Mouse (Mus musculus) fibroblast of lung, adult 2 months (primary cell): ENCODE data around the gene Mms19.

ENCODE experiments used
- DNase-seq: peaks from one replicate; pipeline ENCODE4 v3.0.0-alpha.2; 2011; ENCODE audit warnings: low read depth

The Mms19 gene

GRCm38 (mm10) chr19:41998770-41999548 is 18.0 kb upstream of the Mms19 start:
- DNase-seq, result no peak

GRCm38 (mm10) chr19:41997090-41997489 is 16.1 kb upstream of the Mms19 start:
- no peak for DNase-seq

GRCm38 (mm10) chr19:41995483-41995882 is 14.5 kb upstream of the Mms19 start:
- DNase-seq, result no peak

GRCm38 (mm10) chr19:41994023-41994422 is 13.1 kb upstream of the Mms19 start:
- no peak for DNase-seq

- peak; percentile 93 for DNase-seq
Observed at GRCm38 (mm10) chr19:41993484-41993883, 12.5 kb upstream of the Mms19 start.

- no peak for DNase-seq
Observed at GRCm38 (mm10) chr19:41992971-41993370, 12.0 kb upstream of the Mms19 start.

- DNase-seq, result no peak
Observed at GRCm38 (mm10) chr19:41991926-41992477, 11.0 kb upstream of the Mms19 start.

GRCm38 (mm10) chr19:41989810-41990209 is 8.9 kb upstream of the Mms19 start:
- no peak for DNase-seq

- no peak for DNase-seq
Observed at GRCm38 (mm10) chr19:41987206-41987605, 6.2 kb upstream of the Mms19 start.

- no peak for DNase-seq
Observed at GRCm38 (mm10) chr19:41985994-41986393, 5.0 kb upstream of the Mms19 start.

- no peak for DNase-seq
Observed at GRCm38 (mm10) chr19:41982791-41983150, 1.8 kb upstream of the Mms19 start.

GRCm38 (mm10) chr19:41981931-41982790 is 1.2 kb upstream of the Mms19 start:
- DNase-seq, result no peak

- DNase-seq, result no peak
Observed at GRCm38 (mm10) chr19:41981595-41981927, 604 bp upstream of the Mms19 start, which contains the start of gene Ubtd1. Gene Ubtd1 (plus strand): TSS chr19:41981763.

- DNase-seq, result no peak
Observed at GRCm38 (mm10) chr19:41980422-41980818, 537 bp downstream of the Mms19 start.

GRCm38 (mm10) chr19:41973891-41974794 is 6.8 kb downstream of the Mms19 start:
- DNase-seq, result no peak

- DNase-seq, result no peak
Observed at GRCm38 (mm10) chr19:41969618-41970017, 11.3 kb downstream of the Mms19 start.

GRCm38 (mm10) chr19:41953574-41953973 is 27.4 kb downstream of the Mms19 start:
- no peak for DNase-seq

- DNase-seq, result no peak
Observed at GRCm38 (mm10) chr19:41952287-41952686, 28.7 kb downstream of the Mms19 start.

GRCm38 (mm10) chr19:41943841-41944240 is 37.1 kb downstream of the Mms19 start:
- DNase-seq, result no peak

- DNase-seq, result no peak
Observed at GRCm38 (mm10) chr19:41938539-41938938, 42.4 kb downstream of the Mms19 start.

- peak; percentile 27 for DNase-seq
Observed at GRCm38 (mm10) chr19:41935921-41936320, 45.0 kb downstream of the Mms19 start.

GRCm38 (mm10) chr19:41934124-41934523 is 46.8 kb downstream of the Mms19 start:
- no peak for DNase-seq
